Mouse (Mus musculus): ENCODE measurements around the gene Cyth1.

DNA sequence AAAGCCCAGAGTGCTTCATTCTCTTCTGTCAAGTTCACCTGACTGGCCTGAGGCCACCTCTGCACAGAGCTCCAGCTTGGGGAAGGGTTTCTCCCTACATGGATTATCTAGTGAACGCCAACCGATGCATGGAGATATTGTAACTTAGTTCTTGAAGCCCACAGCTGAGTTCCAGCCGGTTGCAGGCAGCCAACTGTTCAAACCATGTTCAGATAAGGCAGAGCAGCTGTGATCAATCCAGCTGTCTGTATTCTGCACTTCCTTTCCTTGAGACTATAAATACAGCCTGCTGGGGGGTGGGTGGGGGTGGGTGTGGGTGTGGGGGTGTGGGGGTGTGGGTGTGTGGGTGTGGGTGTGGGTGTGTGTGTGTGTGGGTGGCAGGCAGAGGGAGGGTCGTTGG, 163.2 kb downstream of the Cyth1 start:
- TF ChIP-seq CTCF (IDR thresholded peaks at IDR 0.05; ENCODE audit: extremely low read depth, insufficient read depth, insufficient read length, insufficient replicate concordance) (no peak), POLR2A (IDR thresholded peaks at IDR 0.05; ENCODE audit: low read depth, low read length) (no peak)
